Mouse (Mus musculus): Measurements from ENCODE around the gene Apol9a.
"Not testable (repeated sequence)": the region's sequence is repeated elsewhere in the genome, so short reads cannot be mapped to it uniquely, and the experiment has no call there.

- TF ChIP-seq CTCF (conservative IDR thresholded peaks at IDR 0.05; ENCODE audit: low read length); POU5F1 (IDR thresholded peaks at IDR 0.05; ENCODE audit: borderline replicate concordance, low read length); NANOG (IDR thresholded peaks at IDR 0.05; ENCODE audit: borderline replicate concordance, low read length): not testable (repeated sequence)
Observed at GRCm38 (mm10) chr15:77445668-77446067, 34.7 kb upstream of the Apol9a start.
